Mouse (Mus musculus) activated CD4-positive, CD25-positive, alpha-beta regulatory T cell (primary cell): ENCODE measurements around the gene Tekt2. TPM values are rescaled to one million over a fixed set of nuclear protein-coding genes. Genes with fewer than 3 reads are reported as not detected.

ENCODE experiments used
- polyA plus RNA-seq, 2 experiments: library from polyadenylated mRNA; unstranded; fragments of 100-300 nt; shearing (Covaris generic); gene quantifications; one replicate each; pipeline ENCODE4 v1.2.1; 2017

The Tekt2 gene
- under 1 TPM; 0.19 to 0.85 TPM for polyA plus RNA-seq

GRCm38 (mm10) chr4:126325281-126325861, at the start of gene Tekt2:
Gene Tekt2, minus strand, starts transcription at chr4:126325688.

GRCm38 (mm10) chr4:126321111-126321853, 4.2 kb downstream of the Tekt2 start, which contains the start of gene Adprhl2:
Gene Adprhl2, minus strand, starts transcription at chr4:126321703.

GRCm38 (mm10) chr4:126286492-126286891, 39.0 kb downstream of the Tekt2 start, which contains the start of gene Col8a2:
Gene Col8a2, plus strand, starts transcription at chr4:126286793.

Other genes starting within 250 kb of the Tekt2 start
- 10 to 100 TPM; 45.3 to 73.6 TPM for gene Lsm10, start 229.1 kb downstream of the Tekt2 start, polyA plus RNA-seq
- gene Stk40, start 221.7 kb downstream of the Tekt2 start, polyA plus RNA-seq, result 10 to 100 TPM; 29.8 to 58.9 TPM
- 10 to 100 TPM; 83.8 to 92.8 TPM for gene Eva1b, start 177.9 kb downstream of the Tekt2 start, polyA plus RNA-seq
- 1 to 10 TPM; 1.5 to 2.6 TPM for gene Sh3d21, start 162.2 kb downstream of the Tekt2 start, polyA plus RNA-seq
- 100 to 1,000 TPM; 213 to 225 TPM for gene Thrap3, start 122.9 kb downstream of the Tekt2 start, polyA plus RNA-seq
- 10 to 100 TPM; 28.6 to 70.2 TPM for gene Map7d1, start 69.3 kb downstream of the Tekt2 start, polyA plus RNA-seq
- 100 to 1,000 TPM; 102 to 105 TPM for gene Trappc3, start 63.4 kb downstream of the Tekt2 start, polyA plus RNA-seq
- under 1 TPM; 0.23 to 0.58 TPM for gene Col8a2, start 38.9 kb downstream of the Tekt2 start, polyA plus RNA-seq
- gene Adprhl2, start 4.0 kb downstream of the Tekt2 start, polyA plus RNA-seq, result 10 to 100 TPM; 50.5 to 59.0 TPM
- 10 to 100 TPM; 13.5 to 28.4 TPM for gene Ago3, start 103.9 kb upstream of the Tekt2 start, polyA plus RNA-seq
- gene Ago1, start 142.9 kb upstream of the Tekt2 start, polyA plus RNA-seq, result 10 to 100 TPM in 1 of 2 experiments, 1 to 10 TPM in 1; 4.3 to 10.1 TPM
- under 1 TPM; 0.21 to 0.48 TPM for gene Ago4, start 207.8 kb upstream of the Tekt2 start, polyA plus RNA-seq
- gene Clspn, start 231.2 kb upstream of the Tekt2 start, polyA plus RNA-seq, result 10 to 100 TPM in 1 of 2 experiments, 1 to 10 TPM in 1; 8.4 to 10.6 TPM